13 mouse cellular contexts compared by ENCODE assay signal in the genomic region with DNA sequence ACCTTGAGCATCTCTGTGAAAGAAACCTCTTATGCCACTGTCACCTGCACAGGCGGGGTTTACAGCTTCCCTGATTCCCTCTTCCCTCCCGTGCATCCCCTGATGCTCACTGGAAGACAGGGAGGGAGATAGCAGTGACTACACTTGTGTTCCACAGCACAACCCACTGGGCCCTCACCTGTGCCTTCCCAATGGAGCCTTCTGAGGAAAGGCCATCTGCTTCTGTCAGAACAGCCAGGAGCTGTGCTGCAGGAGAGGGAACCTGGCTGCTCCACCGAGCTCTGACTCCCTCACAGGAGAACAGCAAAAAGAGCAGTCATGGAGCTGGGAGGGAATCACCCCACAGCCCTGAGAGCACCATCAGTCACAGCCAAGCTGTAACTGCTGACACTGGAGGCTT. TPM values are rescaled to one million over a fixed set of nuclear protein-coding genes. Genes with fewer than 3 reads are reported as not detected.
DNase-seq lines count a peak whose midpoint lies in the region; ATAC-seq and TF ChIP-seq lines count a peak whose summit lies in the region.
"Had no signal": no experiment of that assay in that cellular context is flagged by ENCODE, and none has a peak within 500 bp of the region (broad histone marks: within the 10 kb centered on the region; RNA-seq: fewer than 3 reads in every experiment).

No protein-coding gene starts in this region.

- TF ChIP-seq EP300 in heart, adult 2 months (IDR thresholded peaks at IDR 0.05; ENCODE audit: insufficient read depth, low read depth, low read length) = no peak

- 83% methylated on average over 3 of the region's 3 CpGs for WGBS in forebrain, embryonic 10.5 days
- 70% methylated on average over 3 of the region's 3 CpGs for WGBS in forebrain, embryonic 14.5 days
- WGBS in liver, embryonic 13.5 days (ENCODE audit: insufficient replicate concordance) = 73% methylated on average over 3 of the region's 3 CpGs
- WGBS in liver, embryonic 12.5 days (ENCODE audit: insufficient replicate concordance) = 89% methylated on average over 3 of the region's 3 CpGs
- WGBS in embryonic facial prominence, embryonic 14.5 days = 88% methylated on average over 3 of the region's 3 CpGs
- 85% methylated on average over 3 of the region's 3 CpGs for WGBS in midbrain, postnatal 0 days
- WGBS in heart, adult 2 months = 77% methylated on average over 3 of the region's 3 CpGs

- ATAC-seq in forebrain, embryonic 14.5 days = no peak
- ATAC-seq in liver, embryonic 13.5 days (ENCODE audit: low read depth) = no peak
- no peak for ATAC-seq in liver, embryonic 12.5 days
- ATAC-seq in embryonic facial prominence, embryonic 14.5 days (ENCODE audit: low read depth) = no peak
- no peak for ATAC-seq in midbrain, postnatal 0 days (ENCODE audit: low FRiP score)

- no peak for TF ChIP-seq CTCF in midbrain, postnatal 0 days (IDR thresholded peaks at IDR 0.05)
- TF ChIP-seq CTCF in heart, adult 2 months (IDR thresholded peaks at IDR 0.05) = no peak

- peaks cover 38% of the 10 kb centered on the region for H3K36me3 ChIP-seq in forebrain, embryonic 10.5 days (replicated peaks)
- 0 out of 2 replicates have a peak, but pooled peaks cover 6% of the 10 kb centered on the region for H3K36me3 ChIP-seq in forebrain, embryonic 14.5 days (ENCODE audit: control insufficient read depth, insufficient read depth, low read length)
- H3K36me3 ChIP-seq in liver, embryonic 13.5 days = peaks cover 23% of the 10 kb centered on the region
- peaks cover 27% of the 10 kb centered on the region for H3K36me3 ChIP-seq in liver, embryonic 12.5 days
- peaks cover 21% of the 10 kb centered on the region; the same call in 1 of the 2 replicates for H3K36me3 ChIP-seq in embryonic facial prominence, embryonic 14.5 days (ENCODE audit: control insufficient read depth, insufficient read depth, low read length)
- H3K36me3 ChIP-seq in midbrain, postnatal 0 days (ENCODE audit: insufficient read depth, low read length) = no peaks in the 10 kb centered on the region
- H3K36me3 ChIP-seq in heart, adult 2 months (ENCODE audit: control insufficient read depth, insufficient read depth, low read length) = no peaks in the 10 kb centered on the region

- no peak for TF ChIP-seq POLR2A in heart, adult 2 months (IDR thresholded peaks at IDR 0.05; ENCODE audit: insufficient read depth, low read depth, low read length)

- H3K4me1 ChIP-seq in forebrain, embryonic 10.5 days = peaks cover 71% of the 10 kb centered on the region
- peaks cover 33% of the 10 kb centered on the region for H3K4me1 ChIP-seq in forebrain, embryonic 14.5 days (ENCODE audit: control insufficient read depth, insufficient read depth, low read length)
- peaks cover 76% of the 10 kb centered on the region for H3K4me1 ChIP-seq in liver, embryonic 13.5 days (replicated peaks)
- H3K4me1 ChIP-seq in liver, embryonic 12.5 days = peaks cover 73% of the 10 kb centered on the region
- peaks cover 32% of the 10 kb centered on the region for H3K4me1 ChIP-seq in embryonic facial prominence, embryonic 14.5 days (ENCODE audit: control insufficient read depth, insufficient read depth, low read length)
- H3K4me1 ChIP-seq in midbrain, postnatal 0 days (ENCODE audit: insufficient read depth, low read length) = peaks cover 31% of the 10 kb centered on the region
- peaks cover 25% of the 10 kb centered on the region for H3K4me1 ChIP-seq in heart, adult 2 months (ENCODE audit: control insufficient read depth, insufficient read depth, low read length)

- no peak overlapping the region for H3K27ac ChIP-seq in forebrain, embryonic 10.5 days
- no peak overlapping the region for H3K27ac ChIP-seq in forebrain, embryonic 14.5 days (ENCODE audit: low read depth, low read length)
- no peak overlapping the region for H3K27ac ChIP-seq in liver, embryonic 13.5 days
- H3K27ac ChIP-seq in liver, embryonic 12.5 days = no peak overlapping the region
- H3K27ac ChIP-seq in embryonic facial prominence, embryonic 14.5 days (replicated peaks; ENCODE audit: low read depth, low read length) = no peak overlapping the region
- H3K27ac ChIP-seq in midbrain, postnatal 0 days (ENCODE audit: low read depth, low read length) = no peak overlapping the region
- H3K27ac ChIP-seq in heart, adult 2 months = no peak overlapping the region
- H3K27ac ChIP-seq: gastrocnemius, adult 2 months had no signal

- H3K79me2 ChIP-seq in heart, adult 2 months (replicated peaks; ENCODE audit: control insufficient read depth, insufficient read depth, low read length) = peaks cover 7% of the 10 kb centered on the region

- H3K9me3 ChIP-seq in forebrain, embryonic 10.5 days = no peaks in the 10 kb centered on the region
- H3K9me3 ChIP-seq in forebrain, embryonic 14.5 days (replicated peaks; ENCODE audit: control insufficient read depth, low read length) = no peaks in the 10 kb centered on the region
- no peaks in the 10 kb centered on the region for H3K9me3 ChIP-seq in liver, embryonic 13.5 days (replicated peaks)
- H3K9me3 ChIP-seq in liver, embryonic 12.5 days (replicated peaks) = no peaks in the 10 kb centered on the region
- no peaks in the 10 kb centered on the region for H3K9me3 ChIP-seq in embryonic facial prominence, embryonic 14.5 days (ENCODE audit: control insufficient read depth, low read length)
- no peaks in the 10 kb centered on the region for H3K9me3 ChIP-seq in midbrain, postnatal 0 days (ENCODE audit: low read length)

- H3K4me2 ChIP-seq in forebrain, embryonic 14.5 days (ENCODE audit: low read length) = no peak overlapping the region
- H3K4me2 ChIP-seq in liver, embryonic 13.5 days = 0 out of 2 replicates have a peak overlapping the region, but pooled peaks have one; percentile 95
- no peak overlapping the region for H3K4me2 ChIP-seq in liver, embryonic 12.5 days
- no peak overlapping the region for H3K4me2 ChIP-seq in embryonic facial prominence, embryonic 14.5 days (ENCODE audit: low read depth, low read length)
- H3K4me2 ChIP-seq in midbrain, postnatal 0 days (ENCODE audit: low read depth, low read length, poor library complexity, severe bottlenecking) = peak overlapping the region; percentile 88; the same call in 1 of the 2 replicates

- no peak for DNase-seq in forebrain, embryonic 10.5 days (ENCODE audit: extremely low spot score, low spot score)
- DNase-seq in forebrain, embryonic 14.5 days (ENCODE audit: low spot score) = no peak
- DNase-seq in liver, embryonic 13.5 days = no peak
- no peak for DNase-seq in embryonic facial prominence, embryonic 14.5 days (ENCODE audit: low spot score)
- DNase-seq in midbrain, postnatal 0 days (ENCODE audit: low spot score) = no peak
- DNase-seq in ovary, postnatal 14 days (ENCODE audit: low spot score) = no peak
- no peak for DNase-seq in heart, adult 2 months
- DNase-seq: gastrocnemius, adult 2 months; heart, postnatal 10 days; kidney, postnatal 14 days; retina, postnatal 1 day; thymus, postnatal 4 days had no signal

- peak overlapping the region; percentile 5; the same call in 1 of the 2 replicates for H3K4me3 ChIP-seq in forebrain, embryonic 10.5 days
- H3K4me3 ChIP-seq in forebrain, embryonic 14.5 days (ENCODE audit: low read depth, low read length) = no peak overlapping the region
- H3K4me3 ChIP-seq in liver, embryonic 13.5 days (replicated peaks) = 0 out of 2 replicates have a peak overlapping the region, but pooled peaks have one; percentile 4
- no peak overlapping the region for H3K4me3 ChIP-seq in liver, embryonic 12.5 days
- H3K4me3 ChIP-seq in embryonic facial prominence, embryonic 14.5 days (ENCODE audit: low read depth, low read length) = no peak overlapping the region
- no peak overlapping the region for H3K4me3 ChIP-seq in midbrain, postnatal 0 days (ENCODE audit: low read depth, low read length)
- no peak overlapping the region for H3K4me3 ChIP-seq in heart, adult 2 months
- H3K4me3 ChIP-seq: gastrocnemius, adult 2 months had no signal

- intact Hi-C loops in heart, adult 2 months (cut with DNase I) = loop anchor here (2.0 to 10.0 kb wide), 2 partner anchors 13 to 945 kb away; a partner anchor contains a TSS

- no peak overlapping the region for H3K9ac ChIP-seq in forebrain, embryonic 14.5 days (ENCODE audit: low read length)
- H3K9ac ChIP-seq in liver, embryonic 13.5 days = 0 out of 2 replicates have a peak overlapping the region, but pooled peaks have one; percentile 20
- no peak overlapping the region for H3K9ac ChIP-seq in liver, embryonic 12.5 days
- peak overlapping the region; percentile 40; the same call in 1 of the 2 replicates for H3K9ac ChIP-seq in embryonic facial prominence, embryonic 14.5 days (ENCODE audit: low read depth, low read length)
- no peak overlapping the region for H3K9ac ChIP-seq in midbrain, postnatal 0 days (replicated peaks; ENCODE audit: low read length, poor library complexity, severe bottlenecking)
- H3K9ac ChIP-seq in heart, adult 2 months (ENCODE audit: low read depth, low read length) = no peak overlapping the region

- H3K27me3 ChIP-seq in forebrain, embryonic 10.5 days (ENCODE audit: poor library complexity, severe bottlenecking) = no peaks in the 10 kb centered on the region
- no peaks in the 10 kb centered on the region for H3K27me3 ChIP-seq in forebrain, embryonic 14.5 days (replicated peaks; ENCODE audit: control insufficient read depth, insufficient read depth, low read length)
- no peaks in the 10 kb centered on the region for H3K27me3 ChIP-seq in liver, embryonic 13.5 days
- H3K27me3 ChIP-seq in liver, embryonic 12.5 days (replicated peaks) = no peaks in the 10 kb centered on the region
- no peaks in the 10 kb centered on the region for H3K27me3 ChIP-seq in embryonic facial prominence, embryonic 14.5 days (replicated peaks; ENCODE audit: control insufficient read depth, insufficient read depth, low read length)
- no peaks in the 10 kb centered on the region for H3K27me3 ChIP-seq in midbrain, postnatal 0 days (ENCODE audit: insufficient read depth, low read length)
- no peaks in the 10 kb centered on the region for H3K27me3 ChIP-seq in heart, adult 2 months (ENCODE audit: control insufficient read depth, insufficient read depth, low read length)

RNA-seq across cellular contexts. Expression of a gene that starts 3.4 kb away (rescaled TPM):
- polyA plus RNA-seq in forebrain, embryonic 10.5 days (2016; fragmentation: Nextera tagmentation; extraction: Ambion mirVana) = 171 and 175 TPM in 2 replicates
- 86.2 and 87.4 TPM in 2 replicates for polyA plus RNA-seq in forebrain, embryonic 14.5 days (2014; fragmentation: Nextera tagmentation; extraction: Ambion mirVana)
- 136 and 159 TPM in 2 replicates for polyA plus RNA-seq in liver, embryonic 13.5 days (2015; fragmentation: Nextera tagmentation; extraction: Ambion mirVana)
- 184 and 189 TPM in 2 replicates for polyA plus RNA-seq in liver, embryonic 12.5 days (2016; fragmentation: Nextera tagmentation; extraction: Ambion mirVana)
- polyA plus RNA-seq in embryonic facial prominence, embryonic 14.5 days (2014; fragmentation: Nextera tagmentation; extraction: Ambion mirVana) = 112 and 128 TPM in 2 replicates
- 51.1 and 60.3 TPM in 2 replicates for total RNA-seq in midbrain, postnatal 0 days (2014; rRNA removed)
- 56.7 and 60.2 TPM in 2 replicates for polyA plus RNA-seq in midbrain, postnatal 0 days (2015; fragmentation: Nextera tagmentation; extraction: Ambion mirVana)
- 10 to 100 TPM; 40.4 to 47.9 TPM for total RNA-seq in heart, adult 2 months (2021)
- 29.3 and 53.3 TPM in 2 replicates for polyA plus RNA-seq in heart, adult 2 months (2012; rRNA removed)

RNA-seq across cellular contexts. Expression of a gene that starts 4.3 kb away (rescaled TPM):
- polyA plus RNA-seq in forebrain, embryonic 10.5 days (2016; fragmentation: Nextera tagmentation; extraction: Ambion mirVana) = 4.1 and 4.9 TPM in 2 replicates
- polyA plus RNA-seq in forebrain, embryonic 14.5 days (2014; fragmentation: Nextera tagmentation; extraction: Ambion mirVana) = 8.8 and 9.0 TPM in 2 replicates
- 1.9 and 2.1 TPM in 2 replicates for polyA plus RNA-seq in liver, embryonic 13.5 days (2015; fragmentation: Nextera tagmentation; extraction: Ambion mirVana)
- 2.9 and 3.0 TPM in 2 replicates for polyA plus RNA-seq in liver, embryonic 12.5 days (2016; fragmentation: Nextera tagmentation; extraction: Ambion mirVana)
- polyA plus RNA-seq in embryonic facial prominence, embryonic 14.5 days (2014; fragmentation: Nextera tagmentation; extraction: Ambion mirVana) = 7.7 and 7.8 TPM in 2 replicates
- total RNA-seq in midbrain, postnatal 0 days (2014; rRNA removed) = 26.1 TPM in 2 replicates
- 4.5 and 5.2 TPM in 2 replicates for polyA plus RNA-seq in midbrain, postnatal 0 days (2015; fragmentation: Nextera tagmentation; extraction: Ambion mirVana)
- total RNA-seq in heart, adult 2 months (2021) = 10 to 100 TPM; 11.0 to 12.7 TPM
- 8.1 and 8.9 TPM in 2 replicates for polyA plus RNA-seq in heart, adult 2 months (2012; rRNA removed)

Comparison
In these comparisons a context has a peak if more than half of its experiments do, and no peak if none do; other contexts are left out.
1. H3K4me3 ChIP-seq: peak in forebrain, embryonic 10.5 days (single experiment) and liver, embryonic 13.5 days (single experiment); none in forebrain, embryonic 14.5 days (single experiment), liver, embryonic 12.5 days (single experiment), embryonic facial prominence, embryonic 14.5 days (single experiment), midbrain, postnatal 0 days (single experiment) and heart, adult 2 months (single experiment).
2. H3K4me2 ChIP-seq: peak in liver, embryonic 13.5 days (single experiment) and midbrain, postnatal 0 days (single experiment); none in forebrain, embryonic 14.5 days (single experiment), liver, embryonic 12.5 days (single experiment) and embryonic facial prominence, embryonic 14.5 days (single experiment).
3. H3K9ac ChIP-seq: peak in liver, embryonic 13.5 days (single experiment) and embryonic facial prominence, embryonic 14.5 days (single experiment); none in forebrain, embryonic 14.5 days (single experiment), liver, embryonic 12.5 days (single experiment), midbrain, postnatal 0 days (single experiment) and heart, adult 2 months (single experiment).